Mouse (Mus musculus): ENCODE measurements around the gene Slc22a4.

GRCm38 (mm10) chr11:54007717-54008116 lies 20.2 kb downstream of the Slc22a4 start:
- TF ChIP-seq EP300 (IDR thresholded peaks at IDR 0.05; ENCODE audit: insufficient read depth, low read depth, low read length) (no peak), CTCF (IDR thresholded peaks at IDR 0.05; ENCODE audit: low read depth, low read length) (no peak), POLR2A (IDR thresholded peaks at IDR 0.05; ENCODE audit: insufficient read depth, low read length) (no peak)

Measured in ES-Bruce4 (cell line).